ENCODE assay signal across 34 mouse cellular contexts in the genomic region with DNA sequence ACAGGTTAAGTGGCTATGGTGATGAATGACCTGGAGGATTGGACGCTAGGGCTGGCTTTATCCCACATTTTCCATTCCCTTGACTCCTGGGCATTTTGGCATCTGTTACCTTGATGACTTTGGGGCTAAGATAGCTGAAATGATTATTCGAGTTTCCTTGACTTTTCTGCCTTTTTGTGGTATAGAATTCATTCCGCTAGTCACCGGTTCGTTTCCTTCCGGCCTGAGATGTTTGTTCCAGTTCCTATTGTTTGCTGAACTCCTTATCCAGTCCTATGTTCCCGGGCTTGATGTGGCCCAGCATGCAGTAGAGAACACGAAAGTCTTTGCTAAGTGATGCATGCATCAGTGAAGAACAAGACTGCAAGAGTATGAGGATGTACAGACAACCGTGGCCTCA.
"Had no signal": no experiment of that assay in that cellular context is flagged by ENCODE, and none has a peak within 500 bp of the region (broad histone marks: within the 10 kb centered on the region; RNA-seq: fewer than 3 reads in every experiment).

No protein-coding gene starts in this region.

- H3K9me3 ChIP-seq: heart, embryonic 12.5 days; heart, embryonic 13.5 days; heart, embryonic 15.5 days; hindbrain, embryonic 10.5 days; hindbrain, embryonic 12.5 days; hindbrain, embryonic 13.5 days; hindbrain, embryonic 15.5 days; intestine, embryonic 15.5 days; kidney, embryonic 15.5 days had no signal

- H3K27ac ChIP-seq: heart, embryonic 13.5 days; heart, embryonic 15.5 days; hindbrain, embryonic 10.5 days; hindbrain, embryonic 12.5 days; hindbrain, embryonic 13.5 days; hindbrain, embryonic 14.5 days; hindbrain, embryonic 15.5 days; hindbrain, postnatal 0 days; intestine, embryonic 15.5 days; kidney, embryonic 15.5 days; kidney, postnatal 0 days; layer of hippocampus, adult 2 months had no signal

- ATAC-seq: hindbrain, embryonic 16.5 days; hindbrain, postnatal 0 days; inflammation-experienced regulatory T-cells, adult 6 months; intestine, embryonic 15.5 days; intestine, embryonic 16.5 days; intestine, postnatal 0 days had no signal

- H3K9ac ChIP-seq: heart, embryonic 12.5 days; heart, embryonic 13.5 days; heart, embryonic 15.5 days; hindbrain, embryonic 12.5 days; hindbrain, embryonic 13.5 days; hindbrain, embryonic 14.5 days; hindbrain, embryonic 15.5 days; intestine, embryonic 15.5 days; kidney, embryonic 15.5 days had no signal

- H3K4me2 ChIP-seq: heart, embryonic 11.5 days; heart, embryonic 12.5 days; heart, embryonic 13.5 days; heart, embryonic 15.5 days; hindbrain, embryonic 12.5 days; hindbrain, embryonic 13.5 days; hindbrain, embryonic 14.5 days; hindbrain, embryonic 15.5 days; intestine, embryonic 15.5 days; kidney, embryonic 15.5 days had no signal

- H3K36me3 ChIP-seq: heart, embryonic 12.5 days; heart, embryonic 13.5 days; heart, embryonic 15.5 days; hindbrain, embryonic 10.5 days; hindbrain, embryonic 12.5 days; hindbrain, embryonic 13.5 days; hindbrain, embryonic 15.5 days; intestine, embryonic 15.5 days; kidney, embryonic 15.5 days had no signal

- H3K27me3 ChIP-seq: heart, embryonic 12.5 days; heart, embryonic 13.5 days; heart, embryonic 15.5 days; hindbrain, embryonic 12.5 days; hindbrain, embryonic 13.5 days; hindbrain, embryonic 15.5 days; intestine, embryonic 15.5 days; kidney, embryonic 15.5 days had no signal

- H3K4me3 ChIP-seq: heart, embryonic 12.5 days; heart, embryonic 13.5 days; heart, embryonic 15.5 days; hindbrain, embryonic 10.5 days; hindbrain, embryonic 12.5 days; hindbrain, embryonic 13.5 days; hindbrain, embryonic 15.5 days; intestine, embryonic 15.5 days; kidney, embryonic 15.5 days; layer of hippocampus, adult 2 months had no signal

- H3K4me1 ChIP-seq: heart, embryonic 15.5 days; hindbrain, embryonic 10.5 days; hindbrain, embryonic 12.5 days; hindbrain, embryonic 13.5 days; hindbrain, embryonic 15.5 days; intestine, embryonic 15.5 days; kidney, embryonic 15.5 days had no signal

- DNase-seq: heart, postnatal 10 days; heart, postnatal 14 days; heart, postnatal 36 days; heart, postnatal 4 days; kidney, adult 11 months; kidney, adult 18-20 months; kidney, adult 2 months; kidney, adult 8-10 months; kidney, adult 9 months; kidney, postnatal 10 days; kidney, postnatal 14 days; kidney, postnatal 25 days; kidney, postnatal 36 days; kidney, postnatal 4 days; layer of hippocampus, adult 9-11 months; layer of hippocampus, postnatal 36 days had no signal
